Mouse (Mus musculus) stomach, postnatal 0 days (tissue): ENCODE measurements around the gene Srarp. TPM values are rescaled to one million over a fixed set of nuclear protein-coding genes. Genes with fewer than 3 reads are reported as not detected.

ENCODE experiments used
- ATAC-seq: fragments of 200-750 bp; cut with Nextera tagmentation; 2 replicates; pipeline ENCODE4 v1.8.0; 2017; ENCODE audit not compliant: low FRiP score, low TSS enrichment
- DNase-seq: peaks from one replicate; pipeline ENCODE4 v3.0.0-alpha.2; 2016; ENCODE audit warnings: low spot score
- H3K27ac ChIP-seq: fragments of 300-500 bp; sonication (generic); replicated peaks from 2 replicates; pipeline ENCODE4 v1.5.1; 2014; ENCODE audit warnings: mild to moderate bottlenecking, control low read depth
- H3K27me3 ChIP-seq: fragments of 300-500 bp; sonication (generic); 2 replicates; pipeline ENCODE4 v1.6.1; 2014; ENCODE audit warnings: low read length; ENCODE audit not compliant: control insufficient read depth, insufficient read depth
- H3K36me3 ChIP-seq: fragments of 300-500 bp; sonication (generic); 2 replicates; pipeline ENCODE4 v1.6.1; 2014; ENCODE audit warnings: low read length, mixed read lengths; ENCODE audit not compliant: control insufficient read depth, insufficient read depth
- H3K4me1 ChIP-seq: fragments of 300-500 bp; sonication (generic); replicated peaks from 2 replicates; pipeline ENCODE4 v1.6.1; 2014; ENCODE audit warnings: antibody characterized with exemption; ENCODE audit not compliant: control insufficient read depth, insufficient read depth
- H3K4me2 ChIP-seq: fragments of 300-500 bp; sonication (generic); replicated peaks from 2 replicates; pipeline ENCODE4 v1.6.1; 2014; ENCODE audit warnings: low read depth, mild to moderate bottlenecking, control low read depth, moderate library complexity
- H3K4me3 ChIP-seq: fragments of 300-500 bp; sonication (generic); 2 replicates; pipeline ENCODE4 v1.5.1; 2014; ENCODE audit warnings: low read depth, low read length, control low read depth
- H3K9ac ChIP-seq: fragments of 300-500 bp; sonication (generic); 2 replicates; pipeline ENCODE4 v1.6.1; 2014; ENCODE audit warnings: mild to moderate bottlenecking, low read length, control low read depth, mixed read lengths
- H3K9me3 ChIP-seq: fragments of 300-500 bp; sonication (generic); 2 replicates; pipeline ENCODE4 v1.6.1; 2016; ENCODE audit warnings: low read length; ENCODE audit not compliant: control insufficient read depth
- CTCF ChIP-seq: IDR thresholded peaks from 2 replicates; pipeline ENCODE4 v1.5.1; 2016; ENCODE audit warnings: antibody characterized with exemption, low read depth, mild to moderate bottlenecking, moderate library complexity
- EP300 ChIP-seq: optimal IDR thresholded peaks from 2 replicates; pipeline ENCODE3; 2016; ENCODE audit warnings: antibody characterized with exemption
- WGBS: fragments of 180-500 bp; shearing (Covaris S2); extraction: QIAGEN DNeasy Blood & Tissue Kit; methylation state at CpG from one replicate; pipeline ENCODE4 v1.1.7; 2014; 5-methylcytosine and 5-hydroxymethylcytosine counted together
- polyA plus RNA-seq: library from polyadenylated mRNA; unstranded; fragments of >200 nt; fragmentation: Nextera tagmentation; extraction: Ambion mirVana; gene quantifications from 2 replicates; pipeline ENCODE4 v1.2.1, GENCODE M21; 2015

The Srarp gene
- polyA plus RNA-seq, 1 experiment from 2014 or later = not detected

- Histone ChIP-seq H3K27ac (0 out of 2 replicates have a peak overlapping the region, but pooled peaks have one; percentile 18), H3K4me2 (no peak overlapping the region), H3K4me1 (peaks cover 2% of the 10 kb centered on the region; the same call in 1 of the 2 replicates), H3K4me3 (no peak overlapping the region), H3K27me3 (no peaks in the 10 kb centered on the region), H3K9me3 (no peaks in the 10 kb centered on the region), H3K36me3 (peaks cover 21% of the 10 kb centered on the region), H3K9ac (no peak overlapping the region)
- WGBS = 53% methylated on average over 12 of the region's 12 CpGs
- peak; percentile 53; the same call in 1 of the 2 replicates for ATAC-seq
- TF ChIP-seq CTCF = no peak
- TF ChIP-seq EP300 = no peak
- DNase-seq = peak; percentile 72
Observed at GRCm38 (mm10) chr4:141461088-141461487, 25.2 kb upstream of the Srarp start.

DNA sequence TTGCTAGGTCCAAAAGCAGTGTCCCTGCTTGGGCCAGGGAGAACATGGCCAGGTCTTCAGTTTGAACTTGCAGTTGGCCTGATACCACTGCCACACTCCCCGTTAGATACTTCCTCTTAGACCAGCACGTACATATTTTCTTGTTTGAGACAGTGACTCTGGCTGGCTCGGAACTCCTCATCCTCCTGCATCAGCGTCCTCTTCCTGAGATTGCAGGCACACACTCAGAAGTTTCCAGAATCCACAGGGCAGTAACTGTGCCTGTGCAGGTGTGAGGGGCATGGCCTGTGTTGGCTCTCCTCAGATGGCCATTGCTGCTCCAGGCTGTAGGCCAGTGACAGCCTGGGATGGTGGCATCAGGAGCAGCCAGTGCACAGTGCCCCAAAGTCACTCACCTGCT lies 24.6 kb upstream of the Srarp start:
- H3K36me3 ChIP-seq = peaks cover 19% of the 10 kb centered on the region
- DNase-seq (no peak), ATAC-seq (no peak)
- H3K4me3 ChIP-seq = no peak overlapping the region
- H3K9me3 ChIP-seq = no peaks in the 10 kb centered on the region
- no peak overlapping the region for H3K4me2 ChIP-seq
- peaks cover 2% of the 10 kb centered on the region; the same call in 1 of the 2 replicates for H3K4me1 ChIP-seq
- WGBS = 77% methylated on average over 4 of the region's 4 CpGs
- no peak overlapping the region for H3K9ac ChIP-seq
- H3K27me3 ChIP-seq = no peaks in the 10 kb centered on the region
- H3K27ac ChIP-seq = 0 out of 2 replicates have a peak overlapping the region, but pooled peaks have one; percentile 18
- TF ChIP-seq EP300 = no peak
- TF ChIP-seq CTCF = no peak

- no peaks in the 10 kb centered on the region for H3K27me3 ChIP-seq
- H3K36me3 ChIP-seq = peaks cover 14% of the 10 kb centered on the region
- 0 out of 2 replicates have a peak overlapping the region, but pooled peaks have one; percentile 13 for H3K9ac ChIP-seq
- no peak overlapping the region for H3K4me3 ChIP-seq
- TF ChIP-seq CTCF (no peak), EP300 (no peak)
- H3K4me2 ChIP-seq = no peak overlapping the region
- 85% methylated on average over 9 of the region's 9 CpGs for WGBS
- no peak for ATAC-seq
- peak overlapping the region; percentile 85 for H3K27ac ChIP-seq
- H3K9me3 ChIP-seq = no peaks in the 10 kb centered on the region
- no peak for DNase-seq
- H3K4me1 ChIP-seq = peaks cover 2% of the 10 kb centered on the region; the same call in 1 of the 2 replicates
Observed at GRCm38 (mm10) chr4:141459766-141460165, 23.9 kb upstream of the Srarp start.

- no peaks in the 10 kb centered on the region for H3K9me3 ChIP-seq
- ATAC-seq = peak; percentile 59
- peak; percentile 57 for DNase-seq
- peaks cover 9% of the 10 kb centered on the region for H3K36me3 ChIP-seq
- H3K27ac ChIP-seq = peak overlapping the region; percentile 85
- no peak overlapping the region for H3K4me2 ChIP-seq
- 47% methylated on average over 3 of the region's 3 CpGs for WGBS
- TF ChIP-seq CTCF = no peak
- H3K27me3 ChIP-seq = no peaks in the 10 kb centered on the region
- no peak overlapping the region for H3K4me3 ChIP-seq
- H3K4me1 ChIP-seq = peaks cover 2% of the 10 kb centered on the region; the same call in 1 of the 2 replicates
- H3K9ac ChIP-seq = peak overlapping the region; percentile 45; the same call in 1 of the 2 replicates
Observed at GRCm38 (mm10) chr4:141458888-141459287, 23.0 kb upstream of the Srarp start.

GRCm38 (mm10) chr4:141458236-141458635 lies 22.3 kb upstream of the Srarp start:
- 15% methylated on average over 7 of the region's 7 CpGs for whole genome bisulfite sequencing
- peak; percentile 70 for ATAC-seq
- H3K9ac ChIP-seq = peak overlapping the region; percentile 45
- no peak overlapping the region for H3K4me2 ChIP-seq
- no peaks in the 10 kb centered on the region for H3K27me3 ChIP-seq
- no peaks in the 10 kb centered on the region for H3K9me3 ChIP-seq
- H3K27ac ChIP-seq = peak overlapping the region; percentile 85
- DNase-seq = peak; percentile 66
- peaks cover 6% of the 10 kb centered on the region for H3K36me3 ChIP-seq
- H3K4me3 ChIP-seq = no peak overlapping the region
- peaks cover 2% of the 10 kb centered on the region; the same call in 1 of the 2 replicates for H3K4me1 ChIP-seq
- TF ChIP-seq EP300 (peak; percentile 36), CTCF (no peak)

DNA sequence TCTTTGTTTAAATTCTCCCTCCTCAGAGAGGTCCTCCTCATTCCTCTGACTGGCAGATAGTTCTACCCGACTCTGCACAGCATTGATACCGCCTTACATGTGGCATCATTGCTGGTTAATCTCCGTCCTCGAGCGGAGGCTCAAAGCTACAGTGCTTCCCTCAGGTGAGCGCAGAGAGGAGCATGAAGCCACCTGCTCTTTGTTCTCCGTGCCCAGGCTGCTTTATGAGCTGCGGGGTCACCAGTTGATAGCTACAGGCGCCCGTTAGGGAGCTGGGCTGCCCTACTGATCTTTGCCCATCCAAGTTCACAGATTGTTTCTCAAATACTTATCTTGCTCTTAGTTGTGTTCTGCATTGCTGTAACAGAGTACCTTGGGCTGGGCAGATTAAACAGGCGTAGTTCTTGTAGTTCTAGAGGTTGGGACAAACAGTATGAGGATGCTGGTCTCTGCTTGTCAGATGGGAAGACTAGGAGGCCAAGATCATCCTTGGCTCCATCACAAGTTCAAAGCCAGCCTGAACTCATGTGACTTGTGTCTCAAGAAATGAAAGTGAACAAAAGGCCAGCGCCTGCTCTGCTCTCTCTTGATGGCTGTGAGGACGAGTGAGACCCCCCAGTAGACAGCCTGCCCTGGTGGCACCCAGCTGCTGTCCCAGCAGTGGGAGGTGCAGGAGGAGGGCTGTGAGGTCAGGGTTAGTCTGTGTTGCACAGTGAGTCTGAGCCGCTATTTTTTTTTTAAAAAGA lies 20.5 kb upstream of the Srarp start:
- H3K27me3 ChIP-seq = no peaks in the 10 kb centered on the region
- no peaks in the 10 kb centered on the region for H3K9me3 ChIP-seq
- H3K9ac ChIP-seq = no peak overlapping the region
- H3K4me1 ChIP-seq = no peaks in the 10 kb centered on the region; the same call in 1 of the 2 replicates
- H3K4me3 ChIP-seq = no peak overlapping the region
- DNase-seq (no peak), ATAC-seq (no peak)
- no peak overlapping the region for H3K4me2 ChIP-seq
- H3K27ac ChIP-seq = no peak overlapping the region
- TF ChIP-seq CTCF = no peak
- TF ChIP-seq EP300 = no peak
- WGBS = 89% methylated on average over 14 of the region's 14 CpGs
- H3K36me3 ChIP-seq = peaks cover 6% of the 10 kb centered on the region
